Mouse (Mus musculus) kidney, adult 2 months (tissue): ENCODE results near the gene Brd1.

Experiments used
- CTCF ChIP-seq: fragments of 200-500 bp; conservative IDR thresholded peaks from 2 replicates; pipeline ENCODE4 v1.5.1; 2011; ENCODE audit warnings: low read depth, mild to moderate bottlenecking, control low read depth, low read length, moderate library complexity, mixed read lengths; ENCODE audit not compliant: insufficient read depth, insufficient read length
- POLR2A ChIP-seq: fragments of 200-500 bp; IDR thresholded peaks from one replicate; pipeline ENCODE4 v1.6.1; 2011; ENCODE audit warnings: low read depth, low read length, control low read depth

DNA sequence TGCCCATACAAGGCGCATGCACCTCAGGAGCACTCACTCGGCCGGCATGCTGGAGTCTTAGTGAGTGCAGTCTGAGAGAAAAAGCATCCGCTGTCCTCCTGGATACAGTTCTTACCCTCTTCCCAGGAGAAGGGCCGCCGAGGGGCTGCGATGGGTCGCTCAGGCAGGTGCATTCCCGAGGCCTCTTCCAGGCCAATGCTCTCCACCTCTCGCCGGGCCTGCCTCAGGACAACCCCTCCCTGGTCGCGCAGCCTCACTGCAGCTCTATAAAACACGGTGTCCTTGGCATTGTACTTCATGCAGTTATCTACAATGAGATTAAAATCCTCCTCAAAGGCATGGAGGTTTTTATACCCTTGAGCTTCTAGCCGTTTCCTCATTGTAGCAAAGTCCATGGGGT, 21.5 kb downstream of the Brd1 start:
- TF ChIP-seq POLR2A (no peak), CTCF (no peak)
